Mouse (Mus musculus): Measurements from ENCODE around the gene Mif4gd.

DNA sequence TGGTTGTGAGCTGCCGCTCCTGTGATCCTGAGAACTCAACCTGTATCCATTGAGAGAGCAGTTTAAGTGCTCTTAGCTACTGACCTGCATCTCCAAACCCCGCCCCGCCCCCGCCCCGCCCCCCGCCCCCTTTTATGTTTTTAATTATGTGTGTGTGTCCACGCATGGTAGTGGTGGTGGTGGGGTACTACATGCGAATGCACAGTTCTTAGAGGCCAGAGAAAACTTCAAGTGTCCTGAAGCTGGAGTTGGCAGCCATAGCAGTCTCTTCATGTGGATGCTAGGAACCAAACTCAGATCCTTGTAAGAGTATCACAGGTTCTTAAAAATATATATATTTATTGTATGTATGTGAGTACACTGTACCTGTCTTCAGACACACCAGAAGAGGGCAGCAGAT is 22.7 kb upstream of the Mif4gd start:
- TF ChIP-seq POLR2A (IDR thresholded peaks at IDR 0.05; ENCODE audit: extremely low read depth, insufficient read depth, low read length) (no peak), CTCF (IDR thresholded peaks at IDR 0.05; ENCODE audit: low read depth, low read length) (no peak)
